Mouse (Mus musculus): ENCODE measurements at regions not wholly inside any gene's neighbourhood (a gene's known extent, or its start where the extent isn't known, plus 50 kb on each side); places are given as distances from the start of the nearest gene placed in this dataset.

DNA sequence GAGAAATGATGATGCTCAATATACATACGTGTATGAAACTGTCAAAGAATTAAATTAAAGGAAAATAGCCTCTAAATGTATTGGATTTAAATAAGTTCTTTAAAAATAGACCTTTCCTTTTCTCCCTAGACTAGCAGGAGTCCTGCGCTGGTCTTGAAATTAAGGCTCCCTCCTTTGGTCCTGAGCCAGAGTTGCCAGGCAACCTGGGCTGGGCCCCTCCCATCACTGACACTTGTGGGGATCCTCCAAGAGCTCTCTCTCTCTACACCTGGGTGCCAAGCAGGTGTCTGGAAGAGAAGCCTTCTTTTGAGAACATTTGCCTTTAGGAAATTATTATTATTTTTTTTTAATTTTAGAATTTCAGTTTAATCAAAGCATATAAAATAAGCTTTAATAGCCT, 521.9 kb upstream of the BB014433 start:
- TF ChIP-seq CTCF (IDR thresholded peaks at IDR 0.05; ENCODE audit: borderline replicate concordance, extremely low read depth, insufficient read depth, insufficient read length): no peak
- no peak for TF ChIP-seq POLR2A (IDR thresholded peaks at IDR 0.05; ENCODE audit: borderline replicate concordance, extremely low read depth, insufficient read depth, insufficient read length, poor library complexity, severe bottlenecking)
